Mouse (Mus musculus) lung, adult 18-20 months (tissue): ENCODE data around the gene Mutyh.
"Not testable (repeated sequence)": the region's sequence is repeated elsewhere in the genome, so short reads cannot be mapped to it uniquely, and the experiment has no call there.

ENCODE experiments used
- DNase-seq, 2 experiments: peaks; one replicate each; pipeline ENCODE4 v3.0.0; 2022; ENCODE audit warnings: mixed read lengths in 2 of 2

Gene Mutyh

GRCm38 (mm10) chr4:116820902-116821693, 13.6 kb downstream of the Mutyh start:
- DNase-seq = peak; percentile 87 to 93

DNA sequence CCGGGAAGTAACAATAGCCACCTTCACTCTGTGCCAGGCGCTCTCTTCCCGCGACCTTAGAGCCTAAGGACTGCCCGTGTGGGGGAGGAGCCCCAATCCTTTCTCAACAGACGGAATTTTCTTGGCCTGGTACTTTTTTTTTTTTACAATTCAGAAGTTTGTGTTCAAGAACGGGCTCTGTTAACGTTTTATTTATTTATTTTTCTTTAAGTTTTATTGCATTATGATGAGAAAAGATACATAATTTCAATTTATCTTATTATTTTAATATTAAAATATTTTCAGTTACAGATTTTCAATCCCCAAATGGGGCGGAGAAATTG, 14.1 kb downstream of the Mutyh start, which contains the start of gene Hpdl:
TSS of gene Hpdl (minus strand) at position 14 of the 323 bp plus-strand sequence.
- no peak for DNase-seq

DNA sequence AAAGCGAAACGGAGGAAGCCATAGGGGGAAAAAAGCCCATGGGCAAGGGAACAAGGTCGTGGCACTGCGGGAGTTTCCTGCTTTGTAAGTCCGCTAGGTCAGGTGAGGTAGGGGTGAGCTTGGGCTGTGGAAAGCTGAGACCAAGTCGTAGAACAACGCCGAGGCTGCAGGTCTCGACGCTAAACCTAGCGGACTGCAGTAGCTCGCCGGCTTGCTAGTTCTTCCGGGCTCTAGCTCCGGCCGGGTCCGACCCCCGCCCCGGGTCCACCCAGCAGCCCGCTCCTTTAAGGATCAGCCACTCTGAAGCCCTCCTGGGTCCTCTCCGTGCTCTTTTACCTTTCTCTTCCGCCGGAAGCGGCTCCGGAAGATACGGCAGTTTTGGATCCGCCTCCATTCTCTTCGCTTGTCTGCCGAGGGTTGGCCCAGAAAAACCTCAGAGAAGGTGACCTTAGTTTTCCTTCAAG, 17.1 kb downstream of the Mutyh start:
- peak; percentile 67 to 71 for DNase-seq

- peak in 1 of 2 experiments; percentile 52 for DNase-seq
Measured at GRCm38 (mm10) chr4:116827819-116828218, 20.3 kb downstream of the Mutyh start.

GRCm38 (mm10) chr4:116829364-116830069, 22.0 kb downstream of the Mutyh start:
- peak in 1 of 2 experiments; percentile 23 for DNase-seq

DNA sequence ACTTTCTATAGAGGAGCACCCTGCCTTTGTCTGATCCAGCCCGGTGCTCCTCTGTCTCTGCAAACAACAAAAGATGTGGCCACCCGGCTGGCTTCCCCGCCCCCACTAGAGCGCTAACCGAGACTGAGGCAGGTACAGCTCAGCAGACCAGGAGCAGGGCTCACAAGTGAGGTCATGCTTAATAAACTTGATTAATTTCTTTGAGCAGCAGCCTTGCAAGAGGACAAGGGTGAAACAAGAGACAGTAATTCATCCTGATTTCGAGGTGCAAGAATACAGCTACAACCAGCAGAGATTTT, 22.5 kb downstream of the Mutyh start:
- DNase-seq = no peak

GRCm38 (mm10) chr4:116838999-116839398, 31.5 kb downstream of the Mutyh start:
- DNase-seq = no peak

DNA sequence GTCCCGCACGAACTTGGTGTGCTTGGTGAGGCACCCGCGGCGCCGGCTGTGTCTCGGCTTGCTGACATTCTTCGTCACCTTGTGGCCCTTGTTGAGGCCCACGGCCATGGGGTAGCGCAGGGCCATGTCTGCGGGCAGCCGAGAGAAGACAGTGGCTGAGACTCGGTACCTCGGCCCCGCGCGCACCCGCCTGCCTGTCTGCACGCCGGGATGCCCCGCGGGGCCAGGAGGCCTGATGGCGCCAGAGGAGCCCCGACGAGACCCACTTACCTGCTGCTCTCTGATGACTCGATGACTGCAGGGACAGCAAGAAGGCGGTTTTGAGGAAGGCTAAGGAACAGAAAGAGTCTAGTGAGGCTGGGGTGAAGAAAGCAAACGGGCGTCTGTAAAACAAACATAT, 32.6 kb downstream of the Mutyh start:
- not testable (repeated sequence) for DNase-seq

DNA sequence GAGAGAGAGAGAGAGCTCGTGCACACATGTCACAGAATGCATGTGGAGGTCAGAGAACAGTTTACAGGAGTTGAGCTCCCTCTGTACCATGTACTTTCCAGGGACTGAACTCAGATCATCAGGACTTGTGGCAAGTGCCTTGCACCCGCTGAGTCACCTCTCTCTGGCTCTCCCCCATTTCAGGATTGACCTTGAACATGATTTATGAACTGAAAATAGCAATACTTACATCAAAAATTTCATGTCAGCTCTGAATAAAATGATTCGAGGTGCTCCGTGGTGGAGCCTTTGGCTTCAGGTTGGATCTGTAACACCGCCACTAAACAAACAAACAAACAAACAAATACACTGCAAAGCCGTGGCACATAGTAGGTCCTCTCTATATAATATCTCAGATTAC, 33.3 kb downstream of the Mutyh start:
- no peak for DNase-seq

- no peak for DNase-seq
Measured at GRCm38 (mm10) chr4:116844324-116844723, 36.8 kb downstream of the Mutyh start.

DNA sequence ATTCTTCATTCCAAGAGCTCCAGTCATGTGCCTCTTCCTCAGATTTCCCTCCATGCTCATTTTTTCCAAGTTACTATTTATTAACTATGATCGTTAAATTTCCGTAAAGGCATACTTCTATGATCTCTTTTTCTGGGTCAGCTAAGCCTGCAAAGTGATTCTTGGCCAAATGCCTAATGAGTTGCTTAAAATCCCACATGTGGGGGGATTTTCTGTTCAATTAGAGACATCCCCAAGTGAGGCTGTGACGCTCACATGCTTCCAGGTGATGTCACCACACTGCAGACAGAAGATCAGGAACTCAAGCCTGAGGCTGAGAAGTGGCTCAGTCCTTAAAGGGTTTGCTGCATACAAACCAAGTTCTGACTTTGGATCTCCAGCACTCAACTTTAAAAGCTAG, 42.4 kb downstream of the Mutyh start:
- no peak for DNase-seq

DNA sequence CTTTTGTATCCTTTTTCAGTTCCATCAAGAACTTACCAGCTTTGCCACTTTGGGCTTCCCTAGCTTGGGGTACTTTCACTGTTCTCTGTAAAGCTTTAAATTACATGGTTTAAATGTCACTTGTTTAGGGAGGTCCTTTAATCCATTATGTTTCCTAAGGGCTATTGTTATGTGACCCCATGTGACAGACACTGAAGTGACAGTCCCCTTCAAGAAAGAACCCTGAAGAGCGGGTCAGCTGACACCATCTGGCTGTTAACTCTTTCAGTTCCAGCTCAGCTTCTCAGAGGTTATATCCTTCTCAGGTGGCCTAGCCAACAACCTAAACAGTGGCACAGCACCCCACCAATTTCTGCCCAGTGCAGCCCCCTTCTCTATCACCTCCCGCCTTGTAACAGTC, 46.8 kb downstream of the Mutyh start:
- no peak for DNase-seq

DNA sequence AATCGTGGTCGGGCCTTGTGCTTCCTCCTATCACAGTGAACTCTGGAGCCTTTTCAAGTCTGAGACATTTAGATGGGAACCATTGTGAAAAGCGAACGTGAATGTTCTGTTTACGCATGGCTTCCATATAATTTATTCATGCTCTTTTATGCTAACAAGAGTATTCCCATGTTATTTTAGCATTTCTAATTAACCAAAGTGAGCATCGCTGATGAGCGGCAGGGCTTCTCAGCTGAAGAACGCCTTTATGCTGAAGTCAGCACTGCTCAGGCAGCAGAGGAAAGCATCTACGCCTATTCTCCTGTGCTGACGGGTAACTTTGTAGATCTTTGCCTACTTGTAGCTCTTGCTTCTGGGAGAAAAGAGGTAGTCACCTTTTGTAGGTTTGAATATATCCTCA, 49.7 kb downstream of the Mutyh start:
- DNase-seq = no peak

- DNase-seq = no peak
Measured at GRCm38 (mm10) chr4:116859711-116860110, 52.2 kb downstream of the Mutyh start.

DNA sequence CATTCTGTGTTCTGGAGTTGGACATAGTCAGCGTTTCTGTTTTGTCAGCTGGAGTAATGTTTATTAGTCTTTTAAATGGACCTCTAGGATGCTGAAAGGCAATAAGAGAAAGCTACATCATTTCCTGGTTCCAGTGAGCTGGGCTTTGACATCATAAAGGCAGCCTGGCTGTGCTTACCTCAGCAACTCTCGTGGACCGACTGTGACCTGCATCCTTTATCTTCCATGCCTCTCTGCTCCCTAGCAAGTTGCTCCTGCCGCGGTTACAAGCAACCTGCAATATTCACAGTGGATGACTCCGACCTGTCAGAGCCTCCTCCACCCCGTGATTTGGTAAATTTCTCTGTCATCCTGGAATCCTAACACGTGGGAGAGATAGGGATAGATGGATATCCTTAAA, 54.5 kb downstream of the Mutyh start:
- no peak for DNase-seq
